Mouse (Mus musculus) heart, adult 8-10 months (tissue): Measurements from ENCODE around the gene Anapc16. TPM values are rescaled to one million over a fixed set of nuclear protein-coding genes. Genes with fewer than 3 reads are reported as not detected.

Experiments used
- DNase-seq: peaks from one replicate; pipeline ENCODE4 v3.0.0; 2022; ENCODE audit warnings: low spot score
- total RNA-seq, 4 experiments: library from RNA; stranded (reverse); gene quantifications; 2 replicates each; pipeline ENCODE4 v1.2.4; 2022

The Anapc16 gene
- 10 to 100 TPM; 59.0 to 88.1 (median 74.3) TPM for total RNA-seq

- peak; percentile 95 for DNase-seq
These were observed at the start of gene Anapc16, which contains the start of gene Ascc1 for GRCm38 (mm10) chr10:60002673-60003212. Gene Anapc16, minus strand, starts transcription at chr10:60003135. Gene Ascc1, plus strand, starts transcription at chr10:60002805.

GRCm38 (mm10) chr10:60050581-60050980 is 47.6 kb upstream of the Anapc16 start:
- no peak for DNase-seq

GRCm38 (mm10) chr10:60046696-60047095 is 43.8 kb upstream of the Anapc16 start:
- DNase-seq: peak; percentile 14

GRCm38 (mm10) chr10:60042350-60042922 is 39.5 kb upstream of the Anapc16 start:
- no peak for DNase-seq

- DNase-seq: no peak
These were observed 32.8 kb upstream of the Anapc16 start for GRCm38 (mm10) chr10:60035744-60036143.

GRCm38 (mm10) chr10:60034621-60035020 is 31.7 kb upstream of the Anapc16 start:
- DNase-seq: no peak

- DNase-seq: no peak
These were observed 30.1 kb upstream of the Anapc16 start for GRCm38 (mm10) chr10:60033064-60033463.

- DNase-seq: no peak
These were observed 29.7 kb upstream of the Anapc16 start for GRCm38 (mm10) chr10:60032622-60033021.

GRCm38 (mm10) chr10:60031985-60032384 is 29.1 kb upstream of the Anapc16 start:
- DNase-seq: no peak

- no peak for DNase-seq
These were observed 28.6 kb upstream of the Anapc16 start for GRCm38 (mm10) chr10:60031562-60031961.

- DNase-seq: no peak
These were observed 26.5 kb upstream of the Anapc16 start for GRCm38 (mm10) chr10:60029387-60029786.

GRCm38 (mm10) chr10:60028979-60029378 is 26.0 kb upstream of the Anapc16 start:
- no peak for DNase-seq

- no peak for DNase-seq
These were observed 25.2 kb upstream of the Anapc16 start for GRCm38 (mm10) chr10:60028181-60028580.

- no peak for DNase-seq
These were observed 24.7 kb upstream of the Anapc16 start for GRCm38 (mm10) chr10:60027619-60028084.

- no peak for DNase-seq
These were observed 23.9 kb upstream of the Anapc16 start for GRCm38 (mm10) chr10:60026759-60027395.

GRCm38 (mm10) chr10:60023751-60024150 is 20.8 kb upstream of the Anapc16 start:
- DNase-seq: no peak

GRCm38 (mm10) chr10:60019299-60019698 is 16.4 kb upstream of the Anapc16 start:
- no peak for DNase-seq

GRCm38 (mm10) chr10:60016223-60016622 is 13.3 kb upstream of the Anapc16 start:
- no peak for DNase-seq

- no peak for DNase-seq
These were observed 6.2 kb upstream of the Anapc16 start for GRCm38 (mm10) chr10:60009115-60009514.

GRCm38 (mm10) chr10:60005264-60005663 is 2.3 kb upstream of the Anapc16 start:
- DNase-seq: peak; percentile 46

GRCm38 (mm10) chr10:60003847-60004246 is 912 bp upstream of the Anapc16 start:
- no peak for DNase-seq

- DNase-seq: no peak
These were observed 348 bp upstream of the Anapc16 start for GRCm38 (mm10) chr10:60003213-60003752.

GRCm38 (mm10) chr10:60002203-60002602 is 732 bp downstream of the Anapc16 start:
- DNase-seq: no peak
